Mouse (Mus musculus): ENCODE measurements around the gene Cdh1.

Cdh1 gene

GRCm38 (mm10) chr8:106656046-106656445 lies 52.9 kb downstream of the Cdh1 start:
- DNase-seq (ENCODE audit: low read depth, low spot score), result no peak

- DNase-seq (ENCODE audit: low read depth, low spot score), result no peak
Measured at GRCm38 (mm10) chr8:106672786-106673185, 69.6 kb downstream of the Cdh1 start.

- no peak for DNase-seq (ENCODE audit: low read depth, low spot score)
Measured at GRCm38 (mm10) chr8:106674318-106674717, 71.2 kb downstream of the Cdh1 start.

- DNase-seq (ENCODE audit: low read depth, low spot score), result peak; percentile 60
Measured at GRCm38 (mm10) chr8:106674894-106675293, 71.7 kb downstream of the Cdh1 start.

- peak; percentile 92 for DNase-seq (ENCODE audit: low read depth, low spot score)
Measured at GRCm38 (mm10) chr8:106682971-106683668, 80.0 kb downstream of the Cdh1 start, which contains the start of gene Tango6. Tango6 (plus strand) TSS chr8:106683068.

- DNase-seq (ENCODE audit: low read depth, low spot score), result no peak
Measured at GRCm38 (mm10) chr8:106684387-106684786, 81.2 kb downstream of the Cdh1 start.

GRCm38 (mm10) chr8:106687479-106687878 lies 84.3 kb downstream of the Cdh1 start:
- DNase-seq (ENCODE audit: low read depth, low spot score), result peak; percentile 77

- DNase-seq (ENCODE audit: low read depth, low spot score), result no peak
Measured at GRCm38 (mm10) chr8:106697748-106698248, 94.6 kb downstream of the Cdh1 start.

- DNase-seq (ENCODE audit: low read depth, low spot score), result peak; percentile 56
Measured at GRCm38 (mm10) chr8:106699588-106699987, 96.4 kb downstream of the Cdh1 start.

- no peak for DNase-seq (ENCODE audit: low read depth, low spot score)
Measured at GRCm38 (mm10) chr8:106700131-106700530, 97.0 kb downstream of the Cdh1 start.

- no peak for DNase-seq (ENCODE audit: low read depth, low spot score)
Measured at GRCm38 (mm10) chr8:106701360-106701759, 98.2 kb downstream of the Cdh1 start.

GRCm38 (mm10) chr8:106704199-106704900 lies 101.2 kb downstream of the Cdh1 start:
- no peak for DNase-seq (ENCODE audit: low read depth, low spot score)

GRCm38 (mm10) chr8:106704901-106705321 lies 101.8 kb downstream of the Cdh1 start:
- no peak for DNase-seq (ENCODE audit: low read depth, low spot score)

- DNase-seq (ENCODE audit: low read depth, low spot score), result no peak
Measured at GRCm38 (mm10) chr8:106706194-106706593, 103.0 kb downstream of the Cdh1 start.

GRCm38 (mm10) chr8:106710002-106710401 lies 106.9 kb downstream of the Cdh1 start:
- no peak for DNase-seq (ENCODE audit: low read depth, low spot score)

GRCm38 (mm10) chr8:106712487-106712886 lies 109.3 kb downstream of the Cdh1 start:
- DNase-seq (ENCODE audit: low read depth, low spot score), result no peak

GRCm38 (mm10) chr8:106714297-106714696 lies 111.1 kb downstream of the Cdh1 start:
- DNase-seq (ENCODE audit: low read depth, low spot score), result no peak

- DNase-seq (ENCODE audit: low read depth, low spot score), result peak; percentile 69
Measured at GRCm38 (mm10) chr8:106718091-106718500, 114.9 kb downstream of the Cdh1 start.
